Mouse (Mus musculus): ENCODE data around the gene Vmn2r5.
"Not testable (repeated sequence)": the region's sequence is repeated elsewhere in the genome, so short reads cannot be mapped to it uniquely, and the experiment has no call there.

Gene Vmn2r5

GRCm38 (mm10) chr3:64509742-64510141 lies at the start of gene Vmn2r5:
TSS of gene Vmn2r5 (minus strand) at chr3:64509842.
- DNase-seq (ENCODE audit: low read depth): not testable (repeated sequence)

GRCm38 (mm10) chr3:64523585-64523984 lies 13.9 kb upstream of the Vmn2r5 start:
- DNase-seq (ENCODE audit: low read depth): not testable (repeated sequence)

All from c-Kit-positive CD71-positive TER-119-negative erythroid progenitor cells, embryonic 14.5 days (primary cell).